Mouse (Mus musculus) stomach, postnatal 0 days (tissue): ENCODE measurements around the gene Fam122a. TPM values are rescaled to one million over a fixed set of nuclear protein-coding genes. Genes with fewer than 3 reads are reported as not detected.

ENCODE experiments used
- ATAC-seq: fragments of 200-750 bp; cut with Nextera tagmentation; 2 replicates; pipeline ENCODE4 v1.8.0; 2017; ENCODE audit not compliant: low FRiP score, low TSS enrichment
- DNase-seq: peaks from one replicate; pipeline ENCODE4 v3.0.0-alpha.2; 2016; ENCODE audit warnings: low spot score
- H3K27ac ChIP-seq: fragments of 300-500 bp; sonication (generic); replicated peaks from 2 replicates; pipeline ENCODE4 v1.5.1; 2014; ENCODE audit warnings: mild to moderate bottlenecking, control low read depth
- H3K27me3 ChIP-seq: fragments of 300-500 bp; sonication (generic); 2 replicates; pipeline ENCODE4 v1.6.1; 2014; ENCODE audit warnings: low read length; ENCODE audit not compliant: control insufficient read depth, insufficient read depth
- H3K36me3 ChIP-seq: fragments of 300-500 bp; sonication (generic); 2 replicates; pipeline ENCODE4 v1.6.1; 2014; ENCODE audit warnings: low read length, mixed read lengths; ENCODE audit not compliant: control insufficient read depth, insufficient read depth
- H3K4me1 ChIP-seq: fragments of 300-500 bp; sonication (generic); replicated peaks from 2 replicates; pipeline ENCODE4 v1.6.1; 2014; ENCODE audit warnings: antibody characterized with exemption; ENCODE audit not compliant: control insufficient read depth, insufficient read depth
- H3K4me2 ChIP-seq: fragments of 300-500 bp; sonication (generic); replicated peaks from 2 replicates; pipeline ENCODE4 v1.6.1; 2014; ENCODE audit warnings: low read depth, mild to moderate bottlenecking, control low read depth, moderate library complexity
- H3K4me3 ChIP-seq: fragments of 300-500 bp; sonication (generic); 2 replicates; pipeline ENCODE4 v1.5.1; 2014; ENCODE audit warnings: low read depth, low read length, control low read depth
- H3K9ac ChIP-seq: fragments of 300-500 bp; sonication (generic); 2 replicates; pipeline ENCODE4 v1.6.1; 2014; ENCODE audit warnings: mild to moderate bottlenecking, low read length, control low read depth, mixed read lengths
- H3K9me3 ChIP-seq: fragments of 300-500 bp; sonication (generic); 2 replicates; pipeline ENCODE4 v1.6.1; 2016; ENCODE audit warnings: low read length; ENCODE audit not compliant: control insufficient read depth
- CTCF ChIP-seq: IDR thresholded peaks from 2 replicates; pipeline ENCODE4 v1.5.1; 2016; ENCODE audit warnings: antibody characterized with exemption, low read depth, mild to moderate bottlenecking, moderate library complexity
- EP300 ChIP-seq: optimal IDR thresholded peaks from 2 replicates; pipeline ENCODE3; 2016; ENCODE audit warnings: antibody characterized with exemption
- WGBS: fragments of 180-500 bp; shearing (Covaris S2); extraction: QIAGEN DNeasy Blood & Tissue Kit; methylation state at CpG from one replicate; pipeline ENCODE4 v1.1.7; 2014; 5-methylcytosine and 5-hydroxymethylcytosine counted together
- polyA plus RNA-seq: library from polyadenylated mRNA; unstranded; fragments of >200 nt; fragmentation: Nextera tagmentation; extraction: Ambion mirVana; gene quantifications from 2 replicates; pipeline ENCODE4 v1.2.1, GENCODE M21; 2015

Gene Fam122a
- polyA plus RNA-seq, 1 experiment from 2014 or later: 42.2 TPM

GRCm38 (mm10) chr19:24499291-24499690 is 22.1 kb upstream of the Fam122a start:
- H3K4me3 ChIP-seq: no peak overlapping the region
- TF ChIP-seq CTCF (no peak), EP300 (no peak)

GRCm38 (mm10) chr19:24493887-24494286 is 16.7 kb upstream of the Fam122a start:
- no peak for DNase-seq
- Histone ChIP-seq H3K9ac (no peak overlapping the region), H3K9me3 (no peaks in the 10 kb centered on the region), H3K4me3 (no peak overlapping the region), H3K4me1 (no peaks in the 10 kb centered on the region), H3K4me2 (no peak overlapping the region), H3K27ac (no peak overlapping the region), H3K36me3 (no peaks in the 10 kb centered on the region), H3K27me3 (no peaks in the 10 kb centered on the region)
- TF ChIP-seq EP300 (no peak), CTCF (no peak)
- no peak for ATAC-seq
- WGBS: 76% methylated on average over 4 of the region's 4 CpGs

More at GRCm38 (mm10) chr19:24499291-24499690, 22.1 kb upstream of the Fam122a start:
- Histone ChIP-seq H3K4me1 (no peaks in the 10 kb centered on the region), H3K9ac (no peak overlapping the region), H3K4me2 (no peak overlapping the region), H3K27ac (no peak overlapping the region), H3K36me3 (no peaks in the 10 kb centered on the region), H3K9me3 (no peaks in the 10 kb centered on the region), H3K27me3 (no peaks in the 10 kb centered on the region)
- DNase-seq (no peak), ATAC-seq (no peak)
- 86% methylated on average over 3 of the region's 3 CpGs for WGBS

- Histone ChIP-seq H3K9ac (no peak overlapping the region), H3K4me2 (no peak overlapping the region), H3K4me3 (no peak overlapping the region), H3K9me3 (no peaks in the 10 kb centered on the region), H3K27me3 (no peaks in the 10 kb centered on the region), H3K36me3 (no peaks in the 10 kb centered on the region), H3K4me1 (no peaks in the 10 kb centered on the region), H3K27ac (no peak overlapping the region)
- ATAC-seq: no peak
- DNase-seq: no peak
- no peak for TF ChIP-seq CTCF
- TF ChIP-seq EP300: no peak
- WGBS: 62% methylated on average over 3 of the region's 3 CpGs
Measured at GRCm38 (mm10) chr19:24491824-24492223, 14.7 kb upstream of the Fam122a start.

- TF ChIP-seq EP300 (no peak), CTCF (no peak)
Measured at GRCm38 (mm10) chr19:24490275-24490674, 13.1 kb upstream of the Fam122a start.

GRCm38 (mm10) chr19:24486433-24487296 is 9.5 kb upstream of the Fam122a start:
- TF ChIP-seq EP300 (no peak), CTCF (no peak)
- H3K27me3 ChIP-seq: no peaks in the 10 kb centered on the region
- ATAC-seq: no peak

More at GRCm38 (mm10) chr19:24490275-24490674, 13.1 kb upstream of the Fam122a start:
- WGBS: 60% methylated on average over 5 of the region's 5 CpGs
- ATAC-seq (no peak), DNase-seq (no peak)
- no peaks in the 10 kb centered on the region for H3K4me1 ChIP-seq
- H3K4me3 ChIP-seq: no peak overlapping the region
- no peak overlapping the region for H3K9ac ChIP-seq
- no peaks in the 10 kb centered on the region for H3K9me3 ChIP-seq
- no peaks in the 10 kb centered on the region for H3K36me3 ChIP-seq
- H3K27me3 ChIP-seq: no peaks in the 10 kb centered on the region
- H3K27ac ChIP-seq: no peak overlapping the region
- H3K4me2 ChIP-seq: no peak overlapping the region

GRCm38 (mm10) chr19:24484612-24485194 is 7.5 kb upstream of the Fam122a start:
- Histone ChIP-seq H3K9me3 (no peaks in the 10 kb centered on the region), H3K4me3 (no peak overlapping the region), H3K4me2 (no peak overlapping the region), H3K27me3 (no peaks in the 10 kb centered on the region), H3K36me3 (no peaks in the 10 kb centered on the region), H3K4me1 (no peaks in the 10 kb centered on the region), H3K27ac (no peak overlapping the region), H3K9ac (no peak overlapping the region)
- DNase-seq (no peak), ATAC-seq (no peak)
- WGBS: 55% methylated on average over 3 of the region's 4 CpGs
- TF ChIP-seq CTCF (no peak), EP300 (no peak)

More at GRCm38 (mm10) chr19:24486433-24487296, 9.5 kb upstream of the Fam122a start:
- no peaks in the 10 kb centered on the region for H3K9me3 ChIP-seq
- 71% methylated on average over 8 of the region's 8 CpGs for WGBS
- H3K36me3 ChIP-seq: no peaks in the 10 kb centered on the region
- no peaks in the 10 kb centered on the region for H3K4me1 ChIP-seq
- no peak overlapping the region for H3K27ac ChIP-seq
- DNase-seq: no peak
- no peak overlapping the region for H3K4me2 ChIP-seq
- H3K9ac ChIP-seq: no peak overlapping the region
- H3K4me3 ChIP-seq: no peak overlapping the region
